Mouse (Mus musculus) liver, embryonic 12.5 days (tissue): Measurements from ENCODE around the gene Pex12. TPM values are rescaled to one million over a fixed set of nuclear protein-coding genes. Genes with fewer than 3 reads are reported as not detected.
A peak's percentile ranks its signal among the peaks of the same experiment; 100 is the strongest.
"Not testable (repeated sequence)": the region's sequence is repeated elsewhere in the genome, so short reads cannot be mapped to it uniquely, and the experiment has no call there.

Source experiments
- ATAC-seq: fragments of 200-750 bp; cut with Nextera tagmentation; 2 replicates; pipeline ENCODE4 v1.8.0; 2017; ENCODE audit warnings: moderate number of reproducible peaks, mild to moderate bottlenecking, moderate library complexity
- H3K27ac ChIP-seq: fragments of 300-500 bp; sonication (generic); 2 replicates; pipeline ENCODE4 v1.5.1; 2016; ENCODE audit warnings: mild to moderate bottlenecking
- H3K27me3 ChIP-seq: fragments of 300-500 bp; sonication (generic); replicated peaks from 2 replicates; pipeline ENCODE4 v1.6.1; 2016; ENCODE audit warnings: mild to moderate bottlenecking, moderate library complexity
- H3K36me3 ChIP-seq: fragments of 300-500 bp; sonication (generic); 2 replicates; pipeline ENCODE4 v1.6.1; 2016; ENCODE audit warnings: mild to moderate bottlenecking, moderate library complexity
- H3K4me1 ChIP-seq: fragments of 300-500 bp; sonication (generic); 2 replicates; pipeline ENCODE4 v1.6.1; 2016
- H3K4me2 ChIP-seq: fragments of 300-500 bp; sonication (generic); 2 replicates; pipeline ENCODE4 v1.6.1; 2016; ENCODE audit warnings: mild to moderate bottlenecking, moderate library complexity
- H3K4me3 ChIP-seq: fragments of 300-500 bp; sonication (generic); 2 replicates; pipeline ENCODE4 v1.5.1; 2016; ENCODE audit warnings: mild to moderate bottlenecking, moderate library complexity
- H3K9ac ChIP-seq: fragments of 300-500 bp; sonication (generic); 2 replicates; pipeline ENCODE4 v1.6.1; 2016; ENCODE audit warnings: mild to moderate bottlenecking, moderate library complexity
- H3K9me3 ChIP-seq: fragments of 300-500 bp; sonication (generic); replicated peaks from 2 replicates; pipeline ENCODE4 v1.6.1; 2016; ENCODE audit warnings: mild to moderate bottlenecking, moderate library complexity
- WGBS: fragments of 180-500 bp; shearing (Covaris S2); methylation state at CpG from one replicate; pipeline ENCODE4 v1.1.7; 2016; ENCODE audit not compliant: insufficient replicate concordance; 5-methylcytosine and 5-hydroxymethylcytosine counted together
- polyA plus RNA-seq: library from polyadenylated mRNA; unstranded; fragments of >200 nt; fragmentation: Nextera tagmentation; extraction: Ambion mirVana; gene quantifications from 2 replicates; pipeline ENCODE4 v1.2.1, GENCODE M21; 2016

The Pex12 gene
- polyA plus RNA-seq: 8.2 and 8.3 TPM in 2 replicates

DNA sequence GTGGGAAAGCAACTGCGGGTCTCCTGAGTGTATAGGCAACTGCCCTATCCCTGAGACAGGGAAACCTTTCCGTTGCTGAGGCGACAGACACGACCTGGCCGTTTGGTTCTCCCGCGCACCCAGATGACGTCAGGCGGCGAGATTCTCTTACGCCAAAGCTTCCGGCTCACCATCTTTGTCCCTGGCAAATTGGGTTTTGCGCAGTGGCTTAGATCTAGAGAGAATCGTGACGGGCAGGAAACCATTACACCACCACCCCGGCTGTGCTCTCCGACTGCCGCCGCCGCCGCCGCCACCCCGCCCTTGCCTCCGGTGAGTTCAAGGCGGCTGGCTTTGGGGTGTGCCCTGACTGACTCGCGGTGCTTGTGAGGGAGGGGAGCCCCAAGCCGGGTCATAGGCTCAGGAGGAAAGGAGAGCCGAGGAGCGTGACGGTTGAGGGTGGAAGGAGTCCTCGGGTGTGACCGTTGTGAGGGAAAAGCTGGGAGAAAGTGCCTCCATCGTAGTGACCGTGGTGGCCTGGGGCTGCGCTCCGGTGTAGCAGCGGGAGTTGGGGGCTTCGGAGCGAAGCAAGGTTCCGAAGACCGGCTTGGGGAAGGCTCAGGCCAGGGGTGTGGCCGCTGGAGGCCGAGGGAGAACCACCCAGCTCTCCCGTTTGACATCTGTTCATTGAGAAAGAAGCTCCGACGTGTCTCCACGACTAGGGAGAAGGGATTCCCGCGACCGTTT is at the start of gene Pex12:
Pex12 (minus strand) TSS at position 61 of the 726 bp plus-strand sequence.
- H3K4me2 ChIP-seq: peak within 1 kb of the TSS; percentile 72
- WGBS: under 1% methylated on average over 51 of the region's 51 CpGs
- H3K9me3 ChIP-seq: no peaks in the 10 kb centered on the region
- peak within 1 kb of the TSS; percentile 73 for H3K4me3 ChIP-seq
- peak within 1 kb of the TSS; percentile 95 for H3K27ac ChIP-seq
- H3K36me3 ChIP-seq: peaks cover 4% of the 10 kb centered on the region; the same call in 1 of the 2 replicates
- no peaks in the 10 kb centered on the region for H3K27me3 ChIP-seq
- peaks cover 51% of the 10 kb centered on the region for H3K4me1 ChIP-seq
- peak; percentile 75 for ATAC-seq
- peak within 1 kb of the TSS; percentile 88 for H3K9ac ChIP-seq

DNA sequence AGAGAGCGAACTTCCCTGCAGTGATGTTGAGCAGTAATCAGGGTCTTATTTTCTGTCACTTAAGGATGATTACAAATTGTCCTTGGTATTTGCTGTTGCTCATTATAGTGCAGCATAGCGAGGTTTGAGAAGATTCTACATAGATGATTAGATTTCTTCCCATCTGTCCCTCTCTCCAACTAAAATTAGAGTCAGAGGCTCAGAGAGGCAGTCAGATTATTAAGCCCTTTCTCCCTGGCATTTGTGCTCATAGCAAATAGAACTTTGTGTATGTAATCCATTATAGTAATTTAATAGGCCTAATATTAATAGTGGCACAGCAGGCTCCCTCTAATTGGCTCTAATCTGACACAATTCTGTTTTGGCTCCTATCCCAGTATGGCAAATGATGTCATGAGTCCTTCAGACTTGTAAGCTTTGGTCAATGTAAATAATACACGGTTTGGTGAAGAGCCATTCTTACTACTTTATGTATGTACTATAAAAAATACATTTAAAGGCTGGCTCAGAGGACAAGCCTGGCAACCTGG is 39.4 kb upstream of the Pex12 start:
- no peaks in the 10 kb centered on the region for H3K9me3 ChIP-seq
- H3K4me1 ChIP-seq: no peaks in the 10 kb centered on the region
- no peak overlapping the region for H3K4me3 ChIP-seq
- no peak overlapping the region for H3K4me2 ChIP-seq
- H3K27me3 ChIP-seq: no peaks in the 10 kb centered on the region
- no peak overlapping the region for H3K27ac ChIP-seq
- ATAC-seq: no peak
- no peak overlapping the region for H3K9ac ChIP-seq
- WGBS: 79% methylated on average over 3 of the region's 3 CpGs
- peaks cover 91% of the 10 kb centered on the region for H3K36me3 ChIP-seq

DNA sequence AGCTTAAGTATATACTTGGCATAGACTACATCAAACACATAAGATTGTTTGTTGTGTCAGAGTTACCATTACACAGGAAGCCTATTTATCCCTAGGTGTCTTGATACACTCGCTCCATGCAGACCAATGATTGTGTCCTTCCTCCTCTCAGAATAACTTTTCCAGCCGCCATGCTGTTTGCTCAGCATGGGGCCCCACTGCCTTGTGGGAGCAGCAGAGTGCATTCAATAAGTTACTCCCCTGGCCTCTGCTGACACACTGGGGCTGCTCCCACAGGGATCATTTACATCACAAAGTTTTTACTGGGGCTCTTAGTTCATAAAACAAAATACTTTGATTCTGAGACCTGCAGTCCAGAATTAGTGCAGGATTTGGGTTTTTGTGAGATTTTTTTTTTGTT is 37.3 kb upstream of the Pex12 start:
- H3K27ac ChIP-seq: no peak overlapping the region
- WGBS: 90% methylated on average over 2 of the region's 2 CpGs

DNA sequence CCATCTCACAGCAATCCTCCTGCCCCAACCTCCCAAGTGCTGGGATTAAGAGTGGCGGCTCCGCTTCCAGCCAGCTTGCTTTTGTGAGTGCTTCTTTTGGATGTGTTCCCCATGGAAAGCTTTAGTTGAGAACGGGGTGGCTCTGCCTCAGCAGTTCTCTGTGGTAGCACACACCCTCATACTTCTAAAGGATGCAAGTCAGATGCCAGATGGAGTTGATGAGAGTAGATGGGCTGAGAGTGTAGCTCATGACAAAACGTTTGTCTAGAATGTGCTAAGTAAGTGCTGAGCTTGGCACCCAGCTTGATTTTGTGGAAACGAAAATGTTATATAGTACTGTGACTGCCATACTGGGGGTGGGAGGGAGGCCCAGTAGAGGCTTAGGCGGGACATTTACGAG is 33.4 kb upstream of the Pex12 start:
- no peak for ATAC-seq

More for the DNA sequence above, 37.3 kb upstream of the Pex12 start:
- no peaks in the 10 kb centered on the region for H3K4me1 ChIP-seq
- peaks cover 93% of the 10 kb centered on the region for H3K36me3 ChIP-seq
- no peaks in the 10 kb centered on the region for H3K27me3 ChIP-seq
- H3K4me2 ChIP-seq: no peak overlapping the region
- H3K9ac ChIP-seq: no peak overlapping the region
- H3K4me3 ChIP-seq: no peak overlapping the region
- H3K9me3 ChIP-seq: no peaks in the 10 kb centered on the region
- ATAC-seq: no peak

DNA sequence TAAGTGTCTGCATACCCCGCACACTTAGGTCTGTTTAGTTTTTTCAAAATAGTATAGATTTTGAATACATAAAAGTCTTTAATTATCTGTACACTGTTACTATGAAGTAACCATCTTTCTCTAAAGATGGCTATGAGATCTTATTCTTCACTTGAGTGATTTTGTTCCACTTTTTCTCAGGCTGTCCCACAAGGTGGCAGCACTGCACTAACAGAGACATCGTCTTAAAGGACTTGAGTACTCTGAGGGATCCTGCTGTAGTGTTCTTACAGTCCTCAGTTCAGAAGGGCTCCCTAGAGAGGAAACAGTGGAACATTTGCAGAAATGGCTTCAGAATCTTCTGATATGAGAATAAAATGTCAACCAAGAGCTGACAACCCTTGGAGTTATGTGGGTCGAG is 25.0 kb upstream of the Pex12 start:
- Histone ChIP-seq H3K4me1 (no peaks in the 10 kb centered on the region), H3K27ac (no peak overlapping the region), H3K4me3 (no peak overlapping the region), H3K9ac (no peak overlapping the region), H3K27me3 (no peaks in the 10 kb centered on the region), H3K36me3 (peaks cover 74% of the 10 kb centered on the region), H3K4me2 (no peak overlapping the region), H3K9me3 (no peaks in the 10 kb centered on the region)
- no peak for ATAC-seq
- WGBS: 61% methylated on average over 3 of the region's 3 CpGs

More for the DNA sequence above, 33.4 kb upstream of the Pex12 start:
- H3K4me1 ChIP-seq: no peaks in the 10 kb centered on the region
- H3K9me3 ChIP-seq: no peaks in the 10 kb centered on the region
- H3K4me3 ChIP-seq: no peak overlapping the region
- peaks cover 79% of the 10 kb centered on the region for H3K36me3 ChIP-seq
- H3K27ac ChIP-seq: no peak overlapping the region
- H3K9ac ChIP-seq: no peak overlapping the region
- 83% methylated on average over 7 of the region's 7 CpGs for WGBS
- H3K4me2 ChIP-seq: no peak overlapping the region
- H3K27me3 ChIP-seq: no peaks in the 10 kb centered on the region

DNA sequence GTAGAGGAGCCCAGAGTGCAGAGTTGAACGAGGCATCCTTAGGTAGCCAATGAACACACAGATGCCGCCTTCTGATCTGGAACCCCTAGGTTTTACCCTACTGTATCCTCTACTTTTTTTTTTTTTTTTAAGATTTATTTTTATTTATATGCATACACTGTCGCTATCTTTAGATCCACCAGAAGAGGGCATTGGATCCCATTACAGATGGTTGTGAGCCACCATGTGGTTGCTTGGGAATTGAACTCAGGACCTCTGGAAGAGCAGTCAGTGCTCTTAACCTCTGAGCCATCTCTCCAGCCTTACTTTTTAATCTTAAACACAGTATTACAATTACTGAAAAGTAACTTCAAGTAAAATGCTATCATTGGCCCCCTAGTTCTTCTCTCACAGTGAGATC is 24.3 kb upstream of the Pex12 start:
- not testable (repeated sequence) for H3K27me3 ChIP-seq, H3K4me1 ChIP-seq, H3K9me3 ChIP-seq, ATAC-seq, H3K4me3 ChIP-seq, H3K9ac ChIP-seq, H3K27ac ChIP-seq, H3K4me2 ChIP-seq
- 80% methylated on average over 3 of the region's 3 CpGs for WGBS
- peaks cover 82% of the 10 kb centered on the region for H3K36me3 ChIP-seq

DNA sequence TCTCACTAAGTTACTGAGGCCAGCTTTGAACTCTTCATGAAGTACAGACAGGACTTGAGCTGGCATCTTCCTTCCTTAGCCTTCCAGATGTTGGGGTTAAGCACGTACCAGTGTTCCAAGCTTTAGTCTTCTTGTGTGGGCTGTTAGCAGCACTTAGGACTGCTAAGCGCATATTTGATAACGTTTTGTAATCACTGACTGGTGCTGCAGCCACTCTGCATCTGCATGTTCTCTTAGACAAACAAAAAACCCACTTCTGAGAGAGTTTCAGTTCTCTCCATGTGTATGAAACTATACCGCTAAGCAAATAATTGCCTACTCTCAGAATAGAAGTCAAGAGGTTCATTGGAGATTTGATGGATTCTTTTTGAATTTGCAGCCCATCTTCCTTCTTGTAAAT is 16.7 kb upstream of the Pex12 start:
- ATAC-seq: no peak
- peaks cover 93% of the 10 kb centered on the region for H3K36me3 ChIP-seq

DNA sequence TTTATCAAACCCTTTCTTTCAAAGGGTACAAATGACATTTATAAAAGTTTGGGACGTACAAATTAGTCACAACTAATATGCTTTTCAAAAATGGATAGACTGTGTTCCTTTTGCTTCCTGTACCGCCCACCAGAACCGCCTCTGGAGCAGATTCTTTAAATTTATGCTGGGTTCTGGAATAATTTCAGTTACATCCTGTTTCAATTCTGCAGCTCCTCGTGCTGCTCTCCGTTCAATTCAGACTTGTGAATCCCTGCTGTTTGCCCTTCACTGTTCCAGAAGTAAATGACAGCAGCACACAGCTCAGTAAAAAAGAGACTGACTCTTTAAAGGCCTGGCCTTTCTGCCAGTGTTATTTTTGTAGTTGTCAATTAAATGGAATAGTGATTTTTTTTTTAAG is 10.1 kb upstream of the Pex12 start:
- Histone ChIP-seq H3K27me3 (no peaks in the 10 kb centered on the region), H3K9me3 (no peaks in the 10 kb centered on the region), H3K4me1 (no peaks in the 10 kb centered on the region), H3K36me3 (peaks cover 80% of the 10 kb centered on the region), H3K9ac (no peak overlapping the region), H3K4me2 (no peak overlapping the region), H3K4me3 (no peak overlapping the region), H3K27ac (no peak overlapping the region)
- ATAC-seq: no peak
- 81% methylated on average over 5 of the region's 5 CpGs for WGBS

More for the DNA sequence above, 16.7 kb upstream of the Pex12 start:
- H3K4me3 ChIP-seq: no peak overlapping the region
- H3K9ac ChIP-seq: no peak overlapping the region
- H3K9me3 ChIP-seq: no peaks in the 10 kb centered on the region
- WGBS: 84% methylated on average over 4 of the region's 4 CpGs
- no peaks in the 10 kb centered on the region for H3K4me1 ChIP-seq
- H3K27ac ChIP-seq: no peak overlapping the region
- H3K27me3 ChIP-seq: no peaks in the 10 kb centered on the region
- H3K4me2 ChIP-seq: no peak overlapping the region

DNA sequence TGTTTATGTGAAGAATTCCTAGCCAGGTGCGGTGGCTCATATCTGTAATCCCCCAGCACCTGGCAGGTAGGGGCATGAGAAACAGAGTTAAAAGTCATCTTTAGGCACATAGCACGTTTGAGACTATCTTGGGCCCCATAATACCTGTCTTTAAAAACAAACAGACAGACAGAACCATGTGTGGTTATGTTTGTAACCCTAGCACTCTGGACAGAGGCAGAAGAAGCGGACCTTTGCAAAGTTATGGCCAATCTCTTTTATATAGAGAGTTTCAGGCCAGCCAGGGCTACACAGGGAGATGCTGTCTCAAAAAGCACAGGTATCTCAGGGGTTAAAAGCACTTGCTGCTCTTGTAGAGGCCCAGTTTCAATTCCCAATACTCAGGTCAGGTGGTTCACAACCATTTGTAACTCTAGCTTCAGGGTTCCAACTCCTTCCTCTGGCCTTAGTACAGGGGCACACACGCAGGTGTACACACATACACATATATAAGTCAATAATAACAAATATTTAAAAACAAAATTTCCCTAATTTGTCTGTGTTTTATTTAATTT is 4.4 kb upstream of the Pex12 start:
- no peak for ATAC-seq
- no peak overlapping the region for H3K27ac ChIP-seq
- no peaks in the 10 kb centered on the region for H3K27me3 ChIP-seq
- H3K4me3 ChIP-seq: no peak overlapping the region
- peaks cover 29% of the 10 kb centered on the region for H3K36me3 ChIP-seq
- 75% methylated on average over 4 of the region's 4 CpGs for WGBS
- H3K4me1 ChIP-seq: peaks cover 30% of the 10 kb centered on the region
- no peaks in the 10 kb centered on the region for H3K9me3 ChIP-seq
- H3K9ac ChIP-seq: no peak overlapping the region
- H3K4me2 ChIP-seq: no peak overlapping the region

DNA sequence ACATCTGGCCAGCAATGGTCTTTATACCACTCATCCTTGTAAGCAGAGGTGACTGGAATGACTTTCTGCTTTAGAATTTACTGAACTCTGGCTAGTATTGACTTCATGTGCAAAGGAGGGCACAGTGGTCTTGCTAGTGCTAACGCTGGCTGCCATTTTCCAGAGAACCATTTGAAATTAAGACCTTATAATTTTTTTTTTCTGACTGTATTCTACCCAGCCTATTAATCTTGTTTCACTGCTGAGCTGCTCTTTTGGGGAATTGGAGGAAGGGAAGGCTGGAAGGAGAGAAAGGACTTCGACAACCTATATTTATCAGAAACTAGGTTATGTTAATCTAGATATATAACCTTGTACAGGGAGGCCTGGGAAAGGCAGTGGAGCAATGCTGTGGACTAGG is 2.1 kb upstream of the Pex12 start:
- Histone ChIP-seq H3K36me3 (peaks cover 21% of the 10 kb centered on the region), H3K4me1 (peaks cover 44% of the 10 kb centered on the region), H3K9me3 (no peaks in the 10 kb centered on the region), H3K4me2 (peak overlapping the region; percentile 72), H3K9ac (no peak overlapping the region), H3K27ac (no peak overlapping the region), H3K4me3 (no peak overlapping the region), H3K27me3 (no peaks in the 10 kb centered on the region)
- WGBS: 79% methylated on average over 2 of the region's 2 CpGs
- no peak for ATAC-seq

DNA sequence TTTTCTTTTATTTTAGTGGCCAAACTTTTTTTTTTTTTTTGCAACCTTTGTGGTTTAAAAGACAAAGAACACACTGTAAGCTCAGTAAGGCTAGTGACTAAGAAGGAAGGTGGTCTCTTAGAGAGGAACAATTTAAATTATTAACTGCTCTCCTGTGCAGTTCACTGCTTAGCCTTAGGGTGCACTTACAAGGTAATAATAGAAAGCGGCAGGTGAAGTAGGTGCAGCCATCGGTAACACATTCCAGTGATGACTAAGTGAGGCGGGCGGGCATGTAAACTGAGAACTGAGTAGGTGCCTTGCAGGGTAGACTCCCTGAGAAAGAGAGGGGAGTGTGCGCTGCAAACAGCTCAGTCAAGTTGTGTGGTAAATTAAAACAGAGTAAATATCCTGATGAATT is 1.4 kb upstream of the Pex12 start:
- peak overlapping the region; percentile 72 for H3K4me2 ChIP-seq
- no peak overlapping the region for H3K27ac ChIP-seq
- H3K4me1 ChIP-seq: peaks cover 44% of the 10 kb centered on the region
- H3K9me3 ChIP-seq: no peaks in the 10 kb centered on the region
- H3K9ac ChIP-seq: peak overlapping the region; percentile 88
- H3K4me3 ChIP-seq: peak overlapping the region; percentile 73
- 67% methylated on average over 5 of the region's 5 CpGs for WGBS
- no peak for ATAC-seq
- H3K36me3 ChIP-seq: peaks cover 14% of the 10 kb centered on the region
- no peaks in the 10 kb centered on the region for H3K27me3 ChIP-seq

DNA sequence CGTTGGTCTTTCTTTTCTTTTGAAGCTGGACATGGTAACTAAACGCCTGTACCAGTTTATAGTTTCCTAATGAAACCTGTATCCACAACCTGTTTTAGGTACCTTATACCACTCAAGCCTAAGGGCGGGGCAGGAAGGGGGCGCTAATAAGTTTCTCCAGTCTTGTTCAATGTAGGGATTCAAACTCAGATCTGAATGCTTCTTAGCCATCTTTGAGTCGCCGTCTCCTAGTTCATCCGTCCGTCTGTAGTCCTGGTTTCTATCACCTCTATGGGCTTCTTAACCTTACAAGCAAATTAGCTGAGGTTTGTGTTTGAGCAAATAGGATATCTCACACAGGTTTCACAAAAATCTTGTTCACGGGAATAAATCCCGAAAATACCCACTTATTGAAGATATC is 262 bp downstream of the Pex12 start:
- peak overlapping the region; percentile 72 for H3K4me2 ChIP-seq
- peaks cover 9% of the 10 kb centered on the region for H3K36me3 ChIP-seq
- H3K27me3 ChIP-seq: no peaks in the 10 kb centered on the region
- H3K27ac ChIP-seq: peak overlapping the region; percentile 95
- peak overlapping the region; percentile 73 for H3K4me3 ChIP-seq
- no peaks in the 10 kb centered on the region for H3K9me3 ChIP-seq
- WGBS: 5% methylated on average over 10 of the region's 10 CpGs
- H3K9ac ChIP-seq: peak overlapping the region; percentile 88
- ATAC-seq: no peak
- H3K4me1 ChIP-seq: peaks cover 57% of the 10 kb centered on the region
